Mouse (Mus musculus) olfactory bulb, adult 2 months (tissue): ENCODE measurements around the gene Tekt4. TPM values are rescaled to one million over a fixed set of nuclear protein-coding genes. Genes with fewer than 3 reads are reported as not detected.

ENCODE experiments used
- H3K27ac ChIP-seq: fragments of 200-500 bp; 2 replicates; pipeline ENCODE4 v1.5.1; 2012; ENCODE audit warnings: low read depth, low read length; ENCODE audit not compliant: insufficient read depth
- H3K4me1 ChIP-seq: fragments of 200-500 bp; 2 replicates; pipeline ENCODE4 v1.6.1; 2012; ENCODE audit warnings: low read length; ENCODE audit not compliant: control insufficient read depth, insufficient read depth
- H3K4me3 ChIP-seq: fragments of 200-500 bp; 2 replicates; pipeline ENCODE4 v1.5.1; 2012; ENCODE audit warnings: mild to moderate bottlenecking, low read depth, low read length, moderate library complexity; ENCODE audit not compliant: insufficient read depth
- CTCF ChIP-seq: fragments of 200-500 bp; IDR thresholded peaks from 2 replicates; pipeline ENCODE4 v1.5.1; 2012; ENCODE audit warnings: low read depth, mild to moderate bottlenecking, low read length, moderate library complexity; ENCODE audit not compliant: insufficient read depth
- POLR2A ChIP-seq: fragments of 200-500 bp; IDR thresholded peaks from 2 replicates; pipeline ENCODE4 v1.6.1; 2012; ENCODE audit warnings: mild to moderate bottlenecking, low read depth, low read length, moderate library complexity; ENCODE audit not compliant: insufficient read depth
- WGBS: fragments of 180-500 bp; shearing (Covaris S2); methylation state at CpG from one replicate; pipeline ENCODE4 v1.1.7; 2018; 5-methylcytosine and 5-hydroxymethylcytosine counted together
- polyA plus RNA-seq: library from polyadenylated mRNA; stranded (reverse); fragments of >200 nt; gene quantifications from 2 replicates; pipeline ENCODE4 v1.2.4, GENCODE M21; 2012; ENCODE audit warnings: low replicate concordance; ENCODE audit not compliant: missing spikeins, insufficient read depth, insufficient read length

Tekt4 gene
- polyA plus RNA-seq, 1 experiment: not detected

DNA sequence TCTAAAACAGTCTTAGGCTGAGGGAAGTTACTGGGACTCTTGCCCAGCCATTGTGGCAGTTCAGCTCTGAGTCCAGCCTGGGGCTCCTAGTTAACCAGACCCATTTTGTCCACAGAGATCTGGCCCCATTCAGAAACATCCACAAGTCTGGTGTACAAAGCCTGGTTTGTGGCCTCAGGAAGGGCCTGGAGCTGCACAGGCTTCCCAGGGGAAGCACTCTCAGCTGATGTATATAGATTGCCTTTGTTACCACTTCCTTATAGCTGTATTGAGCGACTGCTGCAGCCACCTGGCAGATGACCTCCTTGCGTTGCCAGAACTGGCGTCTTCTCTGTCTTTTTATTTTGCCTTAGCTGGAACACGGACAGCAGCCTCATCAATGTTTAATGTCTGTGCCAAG is 9.3 kb upstream of the Tekt4 start:
- no peak for TF ChIP-seq CTCF
- TF ChIP-seq POLR2A: no peak
- 70% methylated on average over 4 of the region's 4 CpGs for WGBS

DNA sequence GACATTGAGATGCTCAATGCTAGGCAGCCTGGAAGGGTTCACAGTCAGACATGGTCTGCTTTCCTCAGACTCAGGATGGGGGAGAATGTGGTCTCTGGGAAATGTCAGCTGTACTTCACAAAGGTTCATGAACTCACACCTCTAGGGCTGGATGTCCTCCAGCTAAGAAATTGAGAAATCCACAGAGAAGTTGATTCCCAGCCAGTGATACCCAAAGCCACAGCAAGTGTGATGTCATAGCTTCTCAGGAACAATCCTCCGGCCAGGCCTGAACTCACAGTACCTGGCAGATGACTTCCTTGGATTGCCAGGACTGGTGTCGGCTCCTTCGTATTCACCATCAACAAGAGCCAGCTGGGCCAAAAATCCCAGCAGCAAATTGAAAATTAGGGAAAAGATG is 8.6 kb upstream of the Tekt4 start:
- Histone ChIP-seq H3K4me1 (peaks cover 21% of the 10 kb centered on the region), H3K4me3 (no peak overlapping the region), H3K27ac (no peak overlapping the region)
- WGBS: 89% methylated on average over 3 of the region's 3 CpGs
- no peak for TF ChIP-seq CTCF
- no peak for TF ChIP-seq POLR2A

More for the DNA sequence above, 9.3 kb upstream of the Tekt4 start:
- H3K27ac ChIP-seq: no peak overlapping the region
- H3K4me1 ChIP-seq: peaks cover 21% of the 10 kb centered on the region
- H3K4me3 ChIP-seq: no peak overlapping the region

GRCm38 (mm10) chr17:25447865-25448264 is 6.5 kb upstream of the Tekt4 start:
- H3K4me1 ChIP-seq: peaks cover 21% of the 10 kb centered on the region
- no peak overlapping the region for H3K4me3 ChIP-seq
- H3K27ac ChIP-seq: no peak overlapping the region
- no peak for TF ChIP-seq POLR2A
- no peak for TF ChIP-seq CTCF
- 60% methylated on average over 12 of the region's 12 CpGs for WGBS

- TF ChIP-seq POLR2A (no peak), CTCF (no peak)
- H3K4me3 ChIP-seq: no peak overlapping the region
- whole genome bisulfite sequencing: 89% methylated on average over 4 of the region's 4 CpGs
Measured at GRCm38 (mm10) chr17:25450329-25450728, 4.1 kb upstream of the Tekt4 start.

GRCm38 (mm10) chr17:25452246-25452965 is 2.0 kb upstream of the Tekt4 start:
- TF ChIP-seq POLR2A (no peak), CTCF (no peak)
- 88% methylated on average over 5 of the region's 5 CpGs for WGBS
- Histone ChIP-seq H3K27ac (no peak overlapping the region), H3K4me3 (no peak overlapping the region), H3K4me1 (peaks cover 44% of the 10 kb centered on the region)

More at GRCm38 (mm10) chr17:25450329-25450728, 4.1 kb upstream of the Tekt4 start:
- Histone ChIP-seq H3K4me1 (peaks cover 33% of the 10 kb centered on the region), H3K27ac (no peak overlapping the region)

- 30% methylated on average over 8 of the region's 8 CpGs for WGBS
- H3K27ac ChIP-seq: peak overlapping the region; percentile 10
- no peak for TF ChIP-seq CTCF
- TF ChIP-seq POLR2A: no peak
Measured at GRCm38 (mm10) chr17:25456540-25456939, 2.1 kb downstream of the Tekt4 start.

DNA sequence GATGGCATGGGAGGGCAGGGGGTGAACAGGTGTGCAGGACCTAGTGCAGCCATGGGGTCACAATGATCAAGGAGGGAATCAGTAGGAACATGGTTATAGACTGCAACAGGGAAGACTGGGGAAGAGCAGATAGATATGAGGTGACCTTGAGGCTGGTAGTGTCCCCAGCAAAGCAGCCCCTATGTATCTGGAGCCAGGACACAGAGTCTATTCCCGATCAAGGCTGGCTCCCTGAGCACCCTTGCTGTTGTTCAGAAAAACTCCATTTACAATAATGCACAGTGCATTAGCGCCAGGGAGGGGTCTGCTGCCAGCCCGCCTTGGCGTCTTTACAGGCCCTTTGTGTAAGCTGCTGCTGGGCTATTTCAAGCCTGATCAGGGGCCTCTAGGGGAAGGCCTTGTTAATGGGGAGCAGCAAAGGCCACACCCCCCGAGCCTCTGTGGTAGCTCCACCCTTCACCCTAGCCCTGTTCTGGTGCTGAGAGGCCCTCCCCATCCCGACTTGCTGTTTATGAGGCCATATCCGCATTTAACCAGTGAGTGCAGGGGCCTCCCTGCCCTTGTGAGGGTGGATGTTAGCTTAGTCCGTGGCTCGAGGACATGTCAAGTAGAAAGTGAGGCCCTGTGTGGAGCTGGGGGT is 7.9 kb downstream of the Tekt4 start:
- 50% methylated on average over 9 of the region's 9 CpGs for WGBS
- Histone ChIP-seq H3K4me1 (peaks cover 14% of the 10 kb centered on the region), H3K4me3 (no peak overlapping the region), H3K27ac (no peak overlapping the region)
- TF ChIP-seq CTCF: no peak
- TF ChIP-seq POLR2A: no peak

More at GRCm38 (mm10) chr17:25456540-25456939, 2.1 kb downstream of the Tekt4 start:
- Histone ChIP-seq H3K4me1 (peaks cover 31% of the 10 kb centered on the region), H3K4me3 (no peak overlapping the region)

GRCm38 (mm10) chr17:25463326-25463945 is 9.0 kb downstream of the Tekt4 start:
- Histone ChIP-seq H3K4me1 (peaks cover 16% of the 10 kb centered on the region), H3K27ac (no peak overlapping the region), H3K4me3 (no peak overlapping the region)
- no peak for TF ChIP-seq CTCF
- TF ChIP-seq POLR2A: no peak
- 85% methylated on average over 4 of the region's 4 CpGs for WGBS

- Histone ChIP-seq H3K4me1 (peaks cover 16% of the 10 kb centered on the region), H3K4me3 (no peak overlapping the region), H3K27ac (no peak overlapping the region)
- no peak for TF ChIP-seq CTCF
- TF ChIP-seq POLR2A: no peak
- over 99% methylated on average over 4 of the region's 4 CpGs for WGBS
Measured at GRCm38 (mm10) chr17:25464091-25464490, 9.7 kb downstream of the Tekt4 start.
